Mouse (Mus musculus) kidney, embryonic 15.5 days (tissue): ENCODE measurements around the gene Zmynd8. TPM values are rescaled to one million over a fixed set of nuclear protein-coding genes. Genes with fewer than 3 reads are reported as not detected.

Experiments
- ATAC-seq: fragments of 200-750 bp; cut with Nextera tagmentation; replicated peaks from 2 replicates; pipeline ENCODE4 v1.8.0; 2017; ENCODE audit warnings: moderate TSS enrichment; ENCODE audit not compliant: low FRiP score
- H3K27ac ChIP-seq: fragments of 300-500 bp; sonication (generic); 2 replicates; pipeline ENCODE4 v1.5.1; 2015; ENCODE audit warnings: mild to moderate bottlenecking, inconsistent platforms
- H3K27me3 ChIP-seq: fragments of 300-500 bp; sonication (generic); 2 replicates; pipeline ENCODE4 v1.6.1; 2015; ENCODE audit warnings: inconsistent platforms
- H3K36me3 ChIP-seq: fragments of 300-500 bp; sonication (generic); 2 replicates; pipeline ENCODE4 v1.6.1; 2015; ENCODE audit warnings: inconsistent platforms
- H3K4me1 ChIP-seq: fragments of 300-500 bp; sonication (generic); 2 replicates; pipeline ENCODE4 v1.6.1; 2015; ENCODE audit warnings: inconsistent platforms
- H3K4me2 ChIP-seq: fragments of 300-500 bp; sonication (generic); 2 replicates; pipeline ENCODE4 v1.6.1; 2015; ENCODE audit warnings: moderate library complexity, mild to moderate bottlenecking, inconsistent platforms
- H3K4me3 ChIP-seq: fragments of 300-500 bp; sonication (generic); replicated peaks from 2 replicates; pipeline ENCODE4 v1.5.1; 2015; ENCODE audit warnings: mild to moderate bottlenecking, inconsistent platforms
- H3K9ac ChIP-seq: fragments of 300-500 bp; sonication (generic); 2 replicates; pipeline ENCODE4 v1.6.1; 2015; ENCODE audit warnings: mild to moderate bottlenecking, inconsistent platforms
- H3K9me3 ChIP-seq: fragments of 300-500 bp; sonication (generic); replicated peaks from 2 replicates; pipeline ENCODE4 v1.6.1; 2016; ENCODE audit warnings: inconsistent platforms
- WGBS: fragments of 180-500 bp; shearing (Covaris S2); methylation state at CpG from one replicate; pipeline ENCODE4 v1.1.7; 2015; ENCODE audit warnings: mixed read lengths; 5-methylcytosine and 5-hydroxymethylcytosine counted together
- polyA plus RNA-seq: library from polyadenylated mRNA; unstranded; fragments of >200 nt; fragmentation: Nextera tagmentation; extraction: Ambion mirVana; gene quantifications from 2 replicates; pipeline ENCODE4 v1.2.1, GENCODE M21; 2015

Zmynd8 gene
- polyA plus RNA-seq, 1 experiment from 2014 or later: 67.1 TPM

GRCm38 (mm10) chr2:165895687-165896086 is 3.1 kb downstream of the Zmynd8 start:
- no peaks in the 10 kb centered on the region for H3K27me3 ChIP-seq
- H3K27ac ChIP-seq: no peak overlapping the region
- no peak overlapping the region for H3K4me2 ChIP-seq
- no peak for ATAC-seq
- 90% methylated on average over 4 of the region's 4 CpGs for WGBS
- H3K36me3 ChIP-seq: no peaks in the 10 kb centered on the region
- peaks cover 48% of the 10 kb centered on the region for H3K4me1 ChIP-seq
- no peaks in the 10 kb centered on the region for H3K9me3 ChIP-seq
- H3K9ac ChIP-seq: no peak overlapping the region
- H3K4me3 ChIP-seq: no peak overlapping the region

- H3K4me3 ChIP-seq: no peak overlapping the region
- H3K27ac ChIP-seq: no peak overlapping the region
- H3K4me2 ChIP-seq: no peak overlapping the region
- peaks cover 46% of the 10 kb centered on the region for H3K4me1 ChIP-seq
- 57% methylated on average over 2 of the region's 4 CpGs for WGBS
- H3K9me3 ChIP-seq: no peaks in the 10 kb centered on the region
- H3K36me3 ChIP-seq: no peaks in the 10 kb centered on the region
- no peak overlapping the region for H3K9ac ChIP-seq
- H3K27me3 ChIP-seq: no peaks in the 10 kb centered on the region
- ATAC-seq: no peak
Measured at GRCm38 (mm10) chr2:165894533-165894932, 4.3 kb downstream of the Zmynd8 start.

DNA sequence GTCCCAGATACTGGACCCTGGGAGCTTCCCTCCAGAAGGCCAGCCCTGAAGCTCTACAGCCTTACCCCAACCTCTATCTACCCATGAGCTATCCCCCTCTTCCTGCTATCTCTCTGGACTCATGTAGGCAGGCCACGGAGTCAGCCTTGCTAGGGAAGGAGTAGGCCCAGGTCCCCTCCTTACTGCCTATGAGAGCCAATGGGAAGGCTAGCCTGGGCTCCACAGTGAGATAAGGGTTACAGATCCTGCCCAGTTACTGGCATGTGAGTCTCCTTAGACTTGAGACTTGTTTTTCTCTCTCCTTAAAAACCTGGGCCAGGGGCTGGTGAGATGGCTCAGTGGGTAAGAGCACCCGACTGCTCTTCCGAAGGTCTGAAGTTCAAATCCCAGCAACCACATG is 5.6 kb downstream of the Zmynd8 start:
- WGBS: 100% methylated on average over 3 of the region's 3 CpGs
- ATAC-seq: 0 out of 2 replicates have a peak, but pooled peaks have one; percentile 10

DNA sequence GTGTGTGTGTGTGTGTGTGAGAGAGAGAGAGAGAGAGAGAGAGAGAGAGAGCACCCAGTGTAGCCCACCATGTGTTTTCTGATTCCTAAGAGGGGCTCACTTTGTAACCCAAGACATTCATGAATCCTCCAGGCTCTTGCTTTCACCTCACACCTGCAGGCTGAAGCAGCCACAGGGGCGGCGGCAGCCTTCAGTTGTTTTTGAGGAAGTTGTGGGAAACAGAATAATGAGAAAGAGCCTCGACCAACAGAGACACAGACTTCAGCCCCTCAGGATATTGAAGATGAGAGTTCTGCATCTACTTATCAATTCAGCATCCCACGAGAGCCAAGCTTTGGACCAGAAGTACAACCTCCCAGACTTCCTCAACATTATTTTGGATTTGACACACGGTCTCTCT is 6.2 kb downstream of the Zmynd8 start:
- Histone ChIP-seq H3K9me3 (no peaks in the 10 kb centered on the region), H3K9ac (no peak overlapping the region), H3K4me3 (no peak overlapping the region), H3K27ac (no peak overlapping the region), H3K36me3 (no peaks in the 10 kb centered on the region), H3K4me1 (peaks cover 53% of the 10 kb centered on the region), H3K27me3 (no peaks in the 10 kb centered on the region), H3K4me2 (no peak overlapping the region)
- ATAC-seq: no peak
- 78% methylated on average over 5 of the region's 5 CpGs for WGBS

More for the DNA sequence above, 5.6 kb downstream of the Zmynd8 start:
- no peak overlapping the region for H3K27ac ChIP-seq
- no peak overlapping the region for H3K4me2 ChIP-seq
- H3K36me3 ChIP-seq: no peaks in the 10 kb centered on the region
- H3K27me3 ChIP-seq: no peaks in the 10 kb centered on the region
- H3K4me3 ChIP-seq: no peak overlapping the region
- no peaks in the 10 kb centered on the region for H3K9me3 ChIP-seq
- no peak overlapping the region for H3K9ac ChIP-seq
- peaks cover 46% of the 10 kb centered on the region for H3K4me1 ChIP-seq

DNA sequence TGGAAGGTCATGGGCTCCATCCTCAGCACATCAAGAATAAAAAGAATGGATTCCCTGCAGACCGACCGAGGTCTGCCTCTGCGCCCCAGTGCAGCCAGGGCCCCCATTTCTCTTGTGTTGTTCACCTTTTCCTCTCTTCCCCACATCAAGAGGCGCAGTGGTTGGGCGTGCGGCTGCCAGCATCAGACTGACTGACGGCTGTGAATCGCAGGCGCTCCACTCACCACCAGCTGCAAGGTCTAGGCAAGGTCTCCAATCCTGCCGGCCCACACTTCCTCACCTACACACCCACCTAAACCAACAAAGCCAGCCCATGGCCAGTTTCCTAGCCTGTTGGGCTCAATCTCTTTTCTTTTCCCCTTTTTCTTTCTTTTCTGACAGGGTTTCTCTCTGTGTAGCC is 8.4 kb downstream of the Zmynd8 start:
- Histone ChIP-seq H3K4me2 (no peak overlapping the region), H3K9me3 (no peaks in the 10 kb centered on the region), H3K27ac (peak overlapping the region; percentile 37; the same call in 1 of the 2 replicates), H3K4me3 (no peak overlapping the region), H3K9ac (no peak overlapping the region), H3K36me3 (no peaks in the 10 kb centered on the region), H3K27me3 (no peaks in the 10 kb centered on the region), H3K4me1 (peaks cover 62% of the 10 kb centered on the region)
- WGBS: 78% methylated on average over 10 of the region's 10 CpGs
- ATAC-seq: no peak

GRCm38 (mm10) chr2:165889874-165890273 is 8.9 kb downstream of the Zmynd8 start:
- ATAC-seq: no peak
- Histone ChIP-seq H3K4me3 (no peak overlapping the region), H3K27me3 (no peaks in the 10 kb centered on the region), H3K4me2 (no peak overlapping the region), H3K9ac (no peak overlapping the region), H3K9me3 (no peaks in the 10 kb centered on the region), H3K36me3 (no peaks in the 10 kb centered on the region), H3K27ac (peak overlapping the region; percentile 100; the same call in 1 of the 2 replicates), H3K4me1 (peaks cover 63% of the 10 kb centered on the region)
- 76% methylated on average over 10 of the region's 10 CpGs for WGBS

DNA sequence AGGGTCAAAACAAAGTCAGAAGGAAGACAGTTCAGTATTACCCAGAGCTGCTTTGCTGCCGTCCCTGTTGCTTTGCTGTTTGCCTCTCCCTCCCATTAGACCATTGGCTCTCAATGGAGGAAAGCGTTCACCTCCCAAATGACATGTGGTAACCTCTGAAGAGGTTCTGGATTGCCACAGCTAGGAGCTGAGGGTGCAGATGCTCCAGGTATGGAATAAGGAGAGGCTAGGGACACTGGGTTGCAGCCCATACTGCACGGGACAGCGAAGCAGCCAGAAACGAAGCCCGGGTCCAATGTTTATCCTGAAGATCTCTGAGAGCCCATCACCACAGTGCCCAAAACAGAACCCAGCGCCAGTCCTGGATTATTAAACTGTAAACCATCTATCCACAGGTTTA is 9.6 kb downstream of the Zmynd8 start:
- Histone ChIP-seq H3K4me3 (no peak overlapping the region), H3K9ac (no peak overlapping the region), H3K4me1 (peaks cover 64% of the 10 kb centered on the region), H3K4me2 (no peak overlapping the region), H3K27ac (peak overlapping the region; percentile 100), H3K9me3 (no peaks in the 10 kb centered on the region), H3K36me3 (no peaks in the 10 kb centered on the region), H3K27me3 (no peaks in the 10 kb centered on the region)
- no peak for ATAC-seq
- WGBS: 64% methylated on average over 7 of the region's 7 CpGs

DNA sequence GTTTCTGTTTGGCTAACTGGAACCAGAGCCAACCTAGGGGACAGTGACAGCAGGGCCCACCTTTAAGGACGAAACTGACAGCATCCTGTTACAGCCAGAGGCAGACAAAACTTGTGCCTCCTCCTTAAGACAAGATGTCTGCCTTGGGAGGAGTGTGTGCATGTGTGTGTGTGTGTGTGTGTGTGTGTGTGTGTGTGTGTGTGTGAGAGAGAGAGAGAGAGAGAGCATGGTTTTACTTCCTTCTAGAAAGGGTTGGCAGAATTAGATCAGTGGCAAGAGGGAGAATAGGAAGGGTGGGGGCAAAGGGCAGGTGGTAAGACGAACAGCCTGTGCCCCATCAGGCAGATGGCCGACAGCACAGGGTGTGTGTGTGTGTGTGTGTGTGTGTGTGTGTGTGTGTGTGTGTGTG is 10.0 kb downstream of the Zmynd8 start:
- ATAC-seq: no peak
- Histone ChIP-seq H3K9me3 (no peaks in the 10 kb centered on the region), H3K27me3 (no peaks in the 10 kb centered on the region), H3K9ac (0 out of 2 replicates have a peak overlapping the region, but pooled peaks have one; percentile 57), H3K4me1 (peaks cover 68% of the 10 kb centered on the region), H3K36me3 (no peaks in the 10 kb centered on the region), H3K27ac (peak overlapping the region; percentile 100), H3K4me3 (no peak overlapping the region), H3K4me2 (0 out of 2 replicates have a peak overlapping the region, but pooled peaks have one; percentile 14)
- 14% methylated on average over 3 of the region's 3 CpGs for WGBS

GRCm38 (mm10) chr2:165888396-165888795 is 10.4 kb downstream of the Zmynd8 start:
- peaks cover 72% of the 10 kb centered on the region for H3K4me1 ChIP-seq
- no peak overlapping the region for H3K4me3 ChIP-seq
- peak; percentile 49 for ATAC-seq
- no peaks in the 10 kb centered on the region for H3K9me3 ChIP-seq
- no peaks in the 10 kb centered on the region for H3K27me3 ChIP-seq
- H3K36me3 ChIP-seq: no peaks in the 10 kb centered on the region
- H3K27ac ChIP-seq: peak overlapping the region; percentile 100
- H3K4me2 ChIP-seq: peak overlapping the region; percentile 14; the same call in 1 of the 2 replicates
- 0 out of 2 replicates have a peak overlapping the region, but pooled peaks have one; percentile 57 for H3K9ac ChIP-seq
- WGBS: 16% methylated on average over 13 of the region's 13 CpGs

- H3K4me3 ChIP-seq: no peak overlapping the region
- peak overlapping the region; percentile 100 for H3K27ac ChIP-seq
- H3K4me2 ChIP-seq: peak overlapping the region; percentile 74
- peak overlapping the region; percentile 57 for H3K9ac ChIP-seq
- no peaks in the 10 kb centered on the region for H3K27me3 ChIP-seq
- no peaks in the 10 kb centered on the region for H3K36me3 ChIP-seq
- H3K4me1 ChIP-seq: peaks cover 86% of the 10 kb centered on the region
- WGBS: 4% methylated on average over 14 of the region's 25 CpGs
- no peaks in the 10 kb centered on the region for H3K9me3 ChIP-seq
- 0 out of 2 replicates have a peak, but pooled peaks have one; percentile 15 for ATAC-seq
Measured at GRCm38 (mm10) chr2:165886857-165887628, 11.8 kb downstream of the Zmynd8 start.

DNA sequence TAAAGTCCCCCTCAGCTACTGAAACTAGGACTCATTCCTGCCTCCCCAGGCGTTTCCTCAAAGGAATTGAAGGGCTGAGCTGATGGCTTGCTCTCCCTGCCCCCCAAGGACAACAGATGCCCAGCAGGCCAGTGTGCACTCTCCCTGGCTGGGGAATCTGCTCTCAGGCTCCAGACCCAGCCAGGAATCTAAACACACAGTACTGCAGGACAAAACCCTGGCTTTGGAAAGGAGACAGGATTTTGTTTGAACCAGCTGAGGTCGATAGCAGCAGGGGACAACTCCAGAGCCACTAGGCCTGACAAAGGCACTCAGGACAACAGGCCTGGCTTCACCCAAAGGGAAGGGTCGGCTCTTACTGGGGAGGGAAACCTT is 12.3 kb downstream of the Zmynd8 start:
- 8% methylated on average over 3 of the region's 3 CpGs for WGBS

DNA sequence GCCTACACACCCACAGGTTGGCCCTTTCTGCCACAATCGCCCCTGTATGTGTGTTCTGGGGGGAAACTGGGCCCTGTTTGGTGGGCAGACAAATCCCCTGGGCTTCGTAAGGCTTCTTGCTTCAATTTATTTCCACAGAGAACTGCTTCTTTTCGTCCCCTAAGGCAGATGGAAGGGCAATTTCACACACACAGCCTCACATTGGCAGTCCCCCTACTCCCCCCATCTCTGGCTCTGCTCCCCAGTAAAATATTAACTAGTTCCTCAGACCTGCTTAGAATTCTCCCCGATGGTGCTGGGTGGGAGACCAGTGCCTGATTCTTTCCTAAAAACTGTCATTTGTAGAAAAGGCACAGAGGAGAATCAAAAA is 12.9 kb downstream of the Zmynd8 start:
- no peaks in the 10 kb centered on the region for H3K36me3 ChIP-seq
- H3K9ac ChIP-seq: peak overlapping the region; percentile 57
- 23% methylated on average over 4 of the region's 4 CpGs for WGBS
- H3K4me3 ChIP-seq: no peak overlapping the region
- H3K27me3 ChIP-seq: no peaks in the 10 kb centered on the region
- peak overlapping the region; percentile 100 for H3K27ac ChIP-seq
- H3K9me3 ChIP-seq: no peaks in the 10 kb centered on the region
- peak overlapping the region; percentile 74 for H3K4me2 ChIP-seq
- ATAC-seq: no peak
- peaks cover 97% of the 10 kb centered on the region for H3K4me1 ChIP-seq

More for the DNA sequence above, 12.3 kb downstream of the Zmynd8 start:
- Histone ChIP-seq H3K9me3 (no peaks in the 10 kb centered on the region), H3K27ac (peak overlapping the region; percentile 100), H3K4me3 (no peak overlapping the region), H3K4me2 (peak overlapping the region; percentile 74), H3K27me3 (no peaks in the 10 kb centered on the region), H3K9ac (peak overlapping the region; percentile 57), H3K4me1 (peaks cover 91% of the 10 kb centered on the region), H3K36me3 (no peaks in the 10 kb centered on the region)
- ATAC-seq: no peak; the same call in 1 of the 2 replicates
